Mouse (Mus musculus): ENCODE data around the gene Slc6a19. TPM values are rescaled to one million over a fixed set of nuclear protein-coding genes. Genes with fewer than 3 reads are reported as not detected.
A peak's percentile ranks its signal among the peaks of the same experiment; 100 is the strongest.

The Slc6a19 gene
- polyA plus RNA-seq, 1 experiment = 0.23 TPM

DNA sequence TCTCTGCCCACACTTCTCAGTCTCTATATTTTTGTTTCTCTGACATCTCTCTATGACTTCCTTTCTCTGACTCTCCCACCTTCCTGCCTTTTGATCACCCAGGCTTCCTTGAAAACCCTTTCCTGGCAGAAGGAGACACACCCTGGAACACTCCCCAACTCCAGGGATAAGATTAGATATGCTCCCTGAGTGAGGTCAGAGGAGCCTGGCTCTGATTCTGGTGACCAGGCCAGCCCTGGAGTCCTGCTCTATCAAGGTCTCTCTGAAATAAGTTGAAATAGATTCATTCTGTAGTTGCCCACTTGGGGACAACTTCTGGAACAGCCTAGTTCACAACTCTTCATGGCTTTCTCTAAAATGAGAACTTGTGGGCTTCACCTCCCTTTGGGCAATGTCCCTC is 24.0 kb upstream of the Slc6a19 start:
- Histone ChIP-seq H3K4me1 (ENCODE audit: control insufficient read depth, insufficient read depth, low read length) (peaks cover 10% of the 10 kb centered on the region), H3K27ac (ENCODE audit: control insufficient read depth, insufficient read depth, low read depth, low read length) (no peak overlapping the region), H3K36me3 (ENCODE audit: control insufficient read depth, insufficient read depth, low read length) (no peaks in the 10 kb centered on the region), H3K27me3 (ENCODE audit: control insufficient read depth, insufficient read depth, low read length) (no peaks in the 10 kb centered on the region), H3K4me3 (ENCODE audit: control insufficient read depth, low read depth, low read length) (no peak overlapping the region)
- TF ChIP-seq POLR2A (IDR thresholded peaks at IDR 0.05; ENCODE audit: control insufficient read depth, low read depth, low read length) = no peak
- TF ChIP-seq CTCF (IDR thresholded peaks at IDR 0.05; ENCODE audit: control insufficient read depth, insufficient read depth, insufficient replicate concordance, low read depth, low read length) = no peak

- no peaks in the 10 kb centered on the region for H3K36me3 ChIP-seq (ENCODE audit: control insufficient read depth, insufficient read depth, low read length)
- no peak overlapping the region for H3K4me3 ChIP-seq (ENCODE audit: control insufficient read depth, low read depth, low read length)
- TF ChIP-seq CTCF (IDR thresholded peaks at IDR 0.05; ENCODE audit: control insufficient read depth, insufficient read depth, insufficient replicate concordance, low read depth, low read length) (no peak), POLR2A (IDR thresholded peaks at IDR 0.05; ENCODE audit: control insufficient read depth, low read depth, low read length) (no peak)
- H3K27ac ChIP-seq (ENCODE audit: control insufficient read depth, insufficient read depth, low read depth, low read length) = no peak overlapping the region
- H3K4me1 ChIP-seq (ENCODE audit: control insufficient read depth, insufficient read depth, low read length) = peaks cover 9% of the 10 kb centered on the region
- H3K27me3 ChIP-seq (ENCODE audit: control insufficient read depth, insufficient read depth, low read length) = no peaks in the 10 kb centered on the region
Measured at GRCm38 (mm10) chr13:73727621-73728025, 23.0 kb upstream of the Slc6a19 start.

GRCm38 (mm10) chr13:73725315-73725714 is 20.6 kb upstream of the Slc6a19 start:
- 0 out of 2 replicates have a peak, but pooled peaks cover 2% of the 10 kb centered on the region for H3K4me1 ChIP-seq (ENCODE audit: control insufficient read depth, insufficient read depth, low read length)
- TF ChIP-seq CTCF (IDR thresholded peaks at IDR 0.05; ENCODE audit: control insufficient read depth, insufficient read depth, insufficient replicate concordance, low read depth, low read length) (no peak), POLR2A (IDR thresholded peaks at IDR 0.05; ENCODE audit: control insufficient read depth, low read depth, low read length) (no peak)
- H3K36me3 ChIP-seq (ENCODE audit: control insufficient read depth, insufficient read depth, low read length) = no peaks in the 10 kb centered on the region
- H3K27me3 ChIP-seq (ENCODE audit: control insufficient read depth, insufficient read depth, low read length) = no peaks in the 10 kb centered on the region
- H3K27ac ChIP-seq (ENCODE audit: control insufficient read depth, insufficient read depth, low read depth, low read length) = no peak overlapping the region
- no peak overlapping the region for H3K4me3 ChIP-seq (ENCODE audit: control insufficient read depth, low read depth, low read length)

DNA sequence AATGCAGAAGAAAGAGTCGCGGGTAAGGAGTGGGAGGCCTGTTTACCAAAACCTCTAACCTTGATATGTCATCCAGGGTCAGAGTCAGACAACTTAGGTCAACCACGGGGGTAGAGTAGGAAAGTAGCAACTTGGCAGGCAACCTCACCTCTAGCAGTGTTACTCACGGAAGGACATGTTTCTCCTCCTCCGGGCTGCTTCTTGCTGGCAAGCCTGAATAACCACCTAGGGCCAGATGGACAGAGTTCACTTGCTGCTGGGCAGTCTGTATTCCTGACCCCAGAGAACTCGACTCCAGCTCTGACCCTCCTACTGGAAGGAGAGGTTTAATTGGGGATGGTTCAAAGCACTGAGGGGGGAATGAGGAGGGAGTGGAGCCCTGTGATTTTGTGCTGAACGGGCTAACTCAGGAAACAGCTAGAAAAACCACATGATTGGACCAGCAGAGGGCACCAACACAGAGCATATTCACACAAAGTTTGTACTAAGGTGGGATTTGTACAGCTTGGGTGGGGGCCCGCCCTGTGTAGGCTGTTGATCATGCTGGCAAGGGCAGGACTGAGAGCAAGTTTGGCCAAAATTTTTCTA is 18.5 kb upstream of the Slc6a19 start:
- H3K27ac ChIP-seq (ENCODE audit: control insufficient read depth, insufficient read depth, low read depth, low read length) = no peak overlapping the region
- TF ChIP-seq CTCF (IDR thresholded peaks at IDR 0.05; ENCODE audit: control insufficient read depth, insufficient read depth, insufficient replicate concordance, low read depth, low read length) (no peak), POLR2A (IDR thresholded peaks at IDR 0.05; ENCODE audit: control insufficient read depth, low read depth, low read length) (no peak)

DNA sequence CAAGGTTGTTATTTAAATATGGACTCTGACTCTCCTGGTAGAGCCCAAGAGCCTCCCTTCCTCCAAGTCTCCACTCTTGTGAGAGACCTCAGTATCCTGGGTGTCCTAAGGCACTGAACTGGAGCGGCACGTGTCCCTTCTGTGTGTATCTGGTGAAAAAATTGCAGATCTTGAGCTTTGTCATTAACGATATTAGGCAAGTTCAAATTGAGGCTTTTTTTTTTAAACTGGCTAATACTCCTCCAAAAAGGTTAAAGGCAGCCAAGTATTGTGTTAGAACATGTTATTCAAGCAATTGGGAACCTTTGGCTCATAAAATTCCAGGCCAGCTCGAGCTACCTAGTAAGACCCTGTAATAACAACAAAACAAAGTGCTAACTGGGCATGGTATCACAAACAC is 15.6 kb upstream of the Slc6a19 start:
- H3K27ac ChIP-seq (ENCODE audit: control insufficient read depth, insufficient read depth, low read depth, low read length) = no peak overlapping the region
- TF ChIP-seq CTCF (IDR thresholded peaks at IDR 0.05; ENCODE audit: control insufficient read depth, insufficient read depth, insufficient replicate concordance, low read depth, low read length) (no peak), POLR2A (IDR thresholded peaks at IDR 0.05; ENCODE audit: control insufficient read depth, low read depth, low read length) (no peak)
- no peaks in the 10 kb centered on the region for H3K36me3 ChIP-seq (ENCODE audit: control insufficient read depth, insufficient read depth, low read length)
- H3K4me1 ChIP-seq (ENCODE audit: control insufficient read depth, insufficient read depth, low read length) = 0 out of 2 replicates have a peak, but pooled peaks cover 2% of the 10 kb centered on the region
- H3K4me3 ChIP-seq (ENCODE audit: control insufficient read depth, low read depth, low read length) = no peak overlapping the region
- no peaks in the 10 kb centered on the region for H3K27me3 ChIP-seq (ENCODE audit: control insufficient read depth, insufficient read depth, low read length)

More for the DNA sequence above, 18.5 kb upstream of the Slc6a19 start:
- Histone ChIP-seq H3K4me1 (ENCODE audit: control insufficient read depth, insufficient read depth, low read length) (0 out of 2 replicates have a peak, but pooled peaks cover 2% of the 10 kb centered on the region), H3K4me3 (ENCODE audit: control insufficient read depth, low read depth, low read length) (no peak overlapping the region), H3K27me3 (ENCODE audit: control insufficient read depth, insufficient read depth, low read length) (no peaks in the 10 kb centered on the region), H3K36me3 (ENCODE audit: control insufficient read depth, insufficient read depth, low read length) (no peaks in the 10 kb centered on the region)

DNA sequence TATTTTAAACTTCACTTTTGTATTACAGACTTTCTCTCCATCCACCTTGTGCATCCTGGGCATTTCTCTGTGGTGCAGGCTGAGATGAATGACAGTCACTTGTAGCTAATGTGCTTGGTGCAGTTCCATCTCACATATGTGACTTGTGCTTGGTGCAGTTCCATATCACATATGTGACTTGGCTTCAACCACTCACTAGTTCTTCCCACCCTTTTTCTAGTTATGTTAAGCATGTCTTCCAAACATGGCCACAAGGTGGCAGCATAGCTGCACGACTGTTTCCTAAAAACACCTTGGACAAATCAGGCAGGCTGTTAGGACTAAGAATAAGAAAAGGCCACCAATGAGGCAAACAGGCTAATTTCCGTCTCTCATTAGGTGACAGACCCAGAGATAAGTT is 13.6 kb upstream of the Slc6a19 start:
- Histone ChIP-seq H3K36me3 (ENCODE audit: control insufficient read depth, insufficient read depth, low read length) (no peaks in the 10 kb centered on the region), H3K4me3 (ENCODE audit: control insufficient read depth, low read depth, low read length) (no peak overlapping the region), H3K27ac (ENCODE audit: control insufficient read depth, insufficient read depth, low read depth, low read length) (no peak overlapping the region), H3K4me1 (ENCODE audit: control insufficient read depth, insufficient read depth, low read length) (0 out of 2 replicates have a peak, but pooled peaks cover 2% of the 10 kb centered on the region), H3K27me3 (ENCODE audit: control insufficient read depth, insufficient read depth, low read length) (no peaks in the 10 kb centered on the region)
- TF ChIP-seq CTCF (IDR thresholded peaks at IDR 0.05; ENCODE audit: control insufficient read depth, insufficient read depth, insufficient replicate concordance, low read depth, low read length) = peak; percentile 14; the same call in 1 of the 2 replicates
- no peak for TF ChIP-seq POLR2A (IDR thresholded peaks at IDR 0.05; ENCODE audit: control insufficient read depth, low read depth, low read length)

- TF ChIP-seq CTCF (IDR thresholded peaks at IDR 0.05; ENCODE audit: control insufficient read depth, insufficient read depth, insufficient replicate concordance, low read depth, low read length) (no peak), POLR2A (IDR thresholded peaks at IDR 0.05; ENCODE audit: control insufficient read depth, low read depth, low read length) (no peak)
Measured at GRCm38 (mm10) chr13:73714020-73714419, 9.4 kb upstream of the Slc6a19 start.

More at GRCm38 (mm10) chr13:73714020-73714419, 9.4 kb upstream of the Slc6a19 start:
- Histone ChIP-seq H3K36me3 (ENCODE audit: control insufficient read depth, insufficient read depth, low read length) (no peaks in the 10 kb centered on the region), H3K27ac (ENCODE audit: control insufficient read depth, insufficient read depth, low read depth, low read length) (no peak overlapping the region), H3K4me3 (ENCODE audit: control insufficient read depth, low read depth, low read length) (no peak overlapping the region), H3K27me3 (ENCODE audit: control insufficient read depth, insufficient read depth, low read length) (no peaks in the 10 kb centered on the region), H3K4me1 (ENCODE audit: control insufficient read depth, insufficient read depth, low read length) (no peaks in the 10 kb centered on the region)

Measured in testis, adult 2 months (tissue).